Mouse (Mus musculus): ENCODE results near the gene Bpifa5.

DNA sequence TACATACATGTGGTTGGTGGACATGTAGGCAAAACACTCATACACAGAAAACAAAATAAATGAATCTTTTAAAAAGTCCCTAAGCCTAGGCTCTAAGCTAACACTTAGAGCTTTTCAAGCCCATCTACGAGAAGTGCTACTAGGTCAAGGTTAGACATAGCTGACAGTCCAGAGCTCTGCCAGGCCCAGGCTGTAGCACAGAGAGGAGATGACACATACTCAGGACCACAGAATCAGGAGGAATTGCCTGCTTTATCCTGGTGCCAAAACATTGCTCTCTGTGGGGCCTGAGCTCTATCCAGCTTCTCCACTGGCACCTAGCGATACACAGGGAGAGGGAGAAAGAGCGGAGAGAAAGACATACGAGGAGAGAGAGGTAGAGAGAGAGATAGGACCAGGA lies 30.7 kb downstream of the Bpifa5 start:
- TF ChIP-seq CTCF (IDR thresholded peaks at IDR 0.05; ENCODE audit: control insufficient read depth, insufficient read depth, insufficient replicate concordance, low read depth, low read length) = no peak
- TF ChIP-seq POLR2A (IDR thresholded peaks at IDR 0.05; ENCODE audit: control insufficient read depth, low read depth, low read length) = no peak

Measured in testis, adult 2 months (tissue).